Mouse (Mus musculus): ENCODE data around the gene Wbp1. TPM values are rescaled to one million over a fixed set of nuclear protein-coding genes. Genes with fewer than 3 reads are reported as not detected.

Wbp1 gene
- polyA plus RNA-seq, 1 experiment from 2014 or later: 157 TPM

DNA sequence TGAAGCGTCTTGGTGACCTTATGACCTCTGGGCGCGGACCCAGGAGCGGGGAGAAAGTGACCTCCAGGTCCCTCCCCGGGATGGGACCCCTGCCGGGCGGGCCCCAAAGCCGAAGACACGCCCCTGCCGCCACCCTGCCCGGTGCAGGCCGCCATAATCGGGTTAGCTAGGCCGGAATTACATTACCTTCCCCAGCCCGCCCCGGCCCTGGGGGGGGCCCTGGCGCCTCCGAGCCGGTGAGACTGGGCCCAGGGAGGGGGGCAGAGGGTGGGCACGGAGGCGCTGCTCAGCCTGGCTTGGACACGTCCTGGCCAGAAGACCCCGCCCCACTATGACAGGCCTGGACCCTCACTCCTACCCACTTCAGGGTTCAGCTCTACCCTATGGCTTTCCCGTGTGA is 50.1 kb downstream of the Wbp1 start:
- no peak for DNase-seq
- no peak for ATAC-seq (ENCODE audit: low FRiP score, low TSS enrichment)
- 2% methylated on average over 23 of the region's 24 CpGs for WGBS

DNA sequence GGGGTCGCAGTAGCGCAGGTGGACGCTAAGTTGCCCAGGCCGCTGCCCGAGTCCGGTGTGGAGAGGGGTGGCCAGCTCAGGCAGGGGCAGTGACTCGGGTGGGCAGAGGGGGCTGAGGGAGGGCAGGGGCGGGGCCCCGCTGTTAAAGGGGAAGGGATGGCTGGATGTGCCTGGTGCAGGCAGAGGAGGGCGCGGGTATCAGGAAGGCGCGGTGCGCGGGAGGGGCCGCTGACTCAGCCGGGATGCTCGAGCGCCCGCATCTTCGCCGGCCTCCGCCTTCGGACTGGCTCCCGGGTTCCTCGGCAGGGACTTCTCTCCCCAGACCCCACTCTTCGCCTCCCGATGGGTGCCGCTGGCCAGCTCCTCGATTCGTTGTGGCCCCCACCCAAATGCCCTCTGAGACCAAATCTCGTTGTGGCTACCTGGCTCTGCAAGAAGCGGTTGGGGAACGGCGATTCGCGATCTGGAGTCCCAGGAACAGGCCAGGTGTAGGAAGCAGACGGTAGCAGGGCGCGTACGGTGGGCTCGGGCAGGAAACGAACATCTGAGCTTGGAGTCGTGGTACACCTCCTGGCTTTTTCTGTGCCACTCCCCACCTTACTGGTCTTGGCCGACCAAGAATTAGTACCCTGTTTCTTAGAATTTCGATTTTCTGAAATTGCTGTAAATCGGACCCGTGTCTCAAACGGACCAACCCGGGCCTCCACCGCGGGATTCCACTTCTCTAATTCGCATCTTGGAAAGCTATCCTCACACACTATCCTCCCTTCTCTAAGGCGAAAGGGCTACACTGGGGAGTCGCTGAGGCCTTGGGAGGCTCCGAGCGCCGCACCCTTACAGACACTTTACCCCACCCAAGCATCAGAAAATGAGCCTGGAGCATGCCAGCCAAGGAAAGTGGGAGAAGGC is 50.8 kb downstream of the Wbp1 start:
- ATAC-seq (ENCODE audit: low FRiP score, low TSS enrichment) (0 out of 2 replicates have a peak, but pooled peaks have one; percentile 24), DNase-seq (peak; percentile 46)
- no peaks in the 10 kb centered on the region for H3K36me3 ChIP-seq (ENCODE audit: control insufficient read depth, insufficient read depth, low read length)
- 0 out of 2 replicates have a peak, but pooled peaks cover 3% of the 10 kb centered on the region for H3K4me1 ChIP-seq (ENCODE audit: control insufficient read depth, insufficient read depth, low read length)
- H3K27me3 ChIP-seq (ENCODE audit: control insufficient read depth, insufficient read depth, low read length): peaks cover 93% of the 10 kb centered on the region
- under 1% methylated on average over 53 of the region's 58 CpGs for WGBS
- no peaks in the 10 kb centered on the region for H3K9me3 ChIP-seq (ENCODE audit: control insufficient read depth, low read length)
- 0 out of 2 replicates have a peak overlapping the region, but pooled peaks have one; percentile 10 for H3K4me2 ChIP-seq (ENCODE audit: low read length)
- H3K9ac ChIP-seq (replicated peaks; ENCODE audit: low read length): no peak overlapping the region
- no peak overlapping the region for H3K4me3 ChIP-seq (replicated peaks; ENCODE audit: low read depth, low read length)
- H3K27ac ChIP-seq (replicated peaks; ENCODE audit: low read depth, low read length): no peak overlapping the region

More for the DNA sequence above, 50.1 kb downstream of the Wbp1 start:
- Histone ChIP-seq H3K9ac (replicated peaks; ENCODE audit: low read length) (no peak overlapping the region), H3K9me3 (ENCODE audit: control insufficient read depth, low read length) (no peaks in the 10 kb centered on the region), H3K27me3 (ENCODE audit: control insufficient read depth, insufficient read depth, low read length) (peaks cover 94% of the 10 kb centered on the region), H3K4me1 (ENCODE audit: control insufficient read depth, insufficient read depth, low read length) (0 out of 2 replicates have a peak, but pooled peaks cover 3% of the 10 kb centered on the region), H3K36me3 (ENCODE audit: control insufficient read depth, insufficient read depth, low read length) (no peaks in the 10 kb centered on the region), H3K4me3 (replicated peaks; ENCODE audit: low read depth, low read length) (no peak overlapping the region), H3K27ac (replicated peaks; ENCODE audit: low read depth, low read length) (no peak overlapping the region), H3K4me2 (ENCODE audit: low read length) (no peak overlapping the region)

DNA sequence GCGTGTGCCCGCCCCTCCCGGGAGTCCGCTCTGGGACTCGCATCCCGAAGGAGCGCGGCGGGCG is 51.3 kb downstream of the Wbp1 start, which contains the start of gene Tlx2:
Gene Tlx2, minus strand, starts transcription at position 47 of the 64 bp plus-strand sequence.
- 0 out of 2 replicates have a peak within 1 kb of the TSS, but pooled peaks have one; percentile 10 for H3K4me2 ChIP-seq (ENCODE audit: low read length)
- H3K4me1 ChIP-seq (ENCODE audit: control insufficient read depth, insufficient read depth, low read length): 0 out of 2 replicates have a peak, but pooled peaks cover 3% of the 10 kb centered on the region
- WGBS: under 1% methylated on average over 10 of the region's 10 CpGs
- H3K9ac ChIP-seq (replicated peaks; ENCODE audit: low read length): no peak within 1 kb of the TSS
- H3K9me3 ChIP-seq (ENCODE audit: control insufficient read depth, low read length): no peaks in the 10 kb centered on the region
- H3K27me3 ChIP-seq (ENCODE audit: control insufficient read depth, insufficient read depth, low read length): peaks cover 93% of the 10 kb centered on the region
- ATAC-seq (ENCODE audit: low FRiP score, low TSS enrichment) (no peak), DNase-seq (no peak)
- H3K36me3 ChIP-seq (ENCODE audit: control insufficient read depth, insufficient read depth, low read length): no peaks in the 10 kb centered on the region
- H3K27ac ChIP-seq (replicated peaks; ENCODE audit: low read depth, low read length): no peak within 1 kb of the TSS
- H3K4me3 ChIP-seq (replicated peaks; ENCODE audit: low read depth, low read length): no peak within 1 kb of the TSS; the same call in 1 of the 2 replicates

DNA sequence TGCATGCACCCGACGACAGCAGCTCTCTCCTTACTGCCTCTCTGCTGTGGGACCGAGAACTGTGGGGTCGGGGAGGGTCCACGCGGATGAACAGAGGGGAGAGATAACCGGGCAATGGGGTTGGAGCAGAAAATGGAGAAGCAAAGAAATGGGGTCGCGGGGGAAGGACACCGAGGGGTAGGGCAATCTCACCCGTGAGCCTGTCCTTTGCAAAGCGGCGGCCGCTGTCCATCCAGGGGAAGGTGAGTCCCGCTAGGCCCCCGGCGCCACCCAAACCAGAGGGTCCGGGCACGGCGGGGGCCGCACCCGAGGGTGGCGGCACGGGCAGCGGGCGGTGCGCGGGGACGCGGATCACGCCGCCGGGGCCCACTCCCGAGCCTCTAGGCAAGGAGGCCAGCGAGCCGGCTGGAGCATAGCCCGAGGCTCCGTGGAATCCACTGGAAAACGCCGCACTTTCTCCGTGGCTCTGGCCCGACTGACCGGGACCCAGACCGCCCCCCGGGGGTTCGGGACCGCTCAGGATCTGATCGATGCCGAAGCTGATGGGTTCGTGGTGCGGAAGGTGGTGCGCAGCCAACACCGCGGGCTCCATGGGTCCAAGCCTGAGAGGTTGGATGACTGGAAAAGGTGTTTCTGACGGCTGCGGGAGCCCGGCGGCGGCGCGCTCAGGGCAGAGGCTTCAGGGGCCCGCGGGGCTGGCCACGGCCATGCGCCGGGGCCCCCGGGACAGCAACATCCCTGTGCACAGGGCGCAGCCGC is 51.7 kb downstream of the Wbp1 start:
- peaks cover 93% of the 10 kb centered on the region for H3K27me3 ChIP-seq (ENCODE audit: control insufficient read depth, insufficient read depth, low read length)
- under 1% methylated on average over 68 of the region's 69 CpGs for WGBS
- no peak for DNase-seq
- H3K4me2 ChIP-seq (ENCODE audit: low read length): 0 out of 2 replicates have a peak overlapping the region, but pooled peaks have one; percentile 10
- no peak overlapping the region for H3K9ac ChIP-seq (replicated peaks; ENCODE audit: low read length)
- H3K36me3 ChIP-seq (ENCODE audit: control insufficient read depth, insufficient read depth, low read length): no peaks in the 10 kb centered on the region
- H3K27ac ChIP-seq (replicated peaks; ENCODE audit: low read depth, low read length): no peak overlapping the region
- ATAC-seq (ENCODE audit: low FRiP score, low TSS enrichment): no peak
- no peak overlapping the region for H3K4me3 ChIP-seq (replicated peaks; ENCODE audit: low read depth, low read length)
- H3K4me1 ChIP-seq (ENCODE audit: control insufficient read depth, insufficient read depth, low read length): 0 out of 2 replicates have a peak, but pooled peaks cover 3% of the 10 kb centered on the region
- H3K9me3 ChIP-seq (ENCODE audit: control insufficient read depth, low read length): no peaks in the 10 kb centered on the region

MicroRNAs encoded within 50 kb of the gene (microRNA counts, 519-probe panel; counts per million panel counts)
- not detected for microRNA mmu-miR-3470a+mmu-miR-3470b

Small RNA genes lying within 50 kb of the gene (microRNA-seq; reads per million reads assigned to microRNA genes)
- not detected for gene Mir3470a

Other genes with a start within 250 kb of the Wbp1 start
- 11.3 and 11.5 TPM in 2 replicates for gene Sema4f, start 181.8 kb downstream of the Wbp1 start, polyA plus RNA-seq (2014; fragmentation: Nextera tagmentation; extraction: Ambion mirVana)
- gene M1ap, start 174.7 kb downstream of the Wbp1 start, polyA plus RNA-seq (2014; fragmentation: Nextera tagmentation; extraction: Ambion mirVana): 0.28 TPM in 1 of 2 replicates, not detected in the other
- 1.7 TPM in 2 replicates for gene Dok1, start 88.1 kb downstream of the Wbp1 start, polyA plus RNA-seq (2014; fragmentation: Nextera tagmentation; extraction: Ambion mirVana)
- 3.1 and 5.5 TPM in 2 replicates for gene Loxl3, start 87.4 kb downstream of the Wbp1 start, polyA plus RNA-seq (2014; fragmentation: Nextera tagmentation; extraction: Ambion mirVana)
- gene Aup1, start 67.0 kb downstream of the Wbp1 start, polyA plus RNA-seq (2014; fragmentation: Nextera tagmentation; extraction: Ambion mirVana): 111 and 145 TPM in 2 replicates
- 38.5 and 53.1 TPM in 2 replicates for gene Htra2, start 66.3 kb downstream of the Wbp1 start, polyA plus RNA-seq (2014; fragmentation: Nextera tagmentation; extraction: Ambion mirVana)
- gene Dqx1, start 63.7 kb downstream of the Wbp1 start, polyA plus RNA-seq (2014; fragmentation: Nextera tagmentation; extraction: Ambion mirVana): 0.53 and 0.68 TPM in 2 replicates
- gene Tlx2, start 51.3 kb downstream of the Wbp1 start, polyA plus RNA-seq (2014; fragmentation: Nextera tagmentation; extraction: Ambion mirVana): not detected in 2 replicates
- gene Pcgf1, start 43.7 kb downstream of the Wbp1 start, polyA plus RNA-seq (2014; fragmentation: Nextera tagmentation; extraction: Ambion mirVana): 43.5 and 58.8 TPM in 2 replicates
- not detected in 2 replicates for gene Lbx2, start 35.2 kb downstream of the Wbp1 start, polyA plus RNA-seq (2014; fragmentation: Nextera tagmentation; extraction: Ambion mirVana)
- 4.2 and 6.2 TPM in 2 replicates for gene Ccdc142, start 20.0 kb downstream of the Wbp1 start, polyA plus RNA-seq (2014; fragmentation: Nextera tagmentation; extraction: Ambion mirVana)
- gene Gm42688, start 19.9 kb downstream of the Wbp1 start, polyA plus RNA-seq (2014; fragmentation: Nextera tagmentation; extraction: Ambion mirVana): 4.3 and 4.8 TPM in 2 replicates
- gene Mrpl53, start 12.5 kb downstream of the Wbp1 start, polyA plus RNA-seq (2014; fragmentation: Nextera tagmentation; extraction: Ambion mirVana): 120 and 139 TPM in 2 replicates
- gene Mogs, start 6.1 kb downstream of the Wbp1 start, polyA plus RNA-seq (2014; fragmentation: Nextera tagmentation; extraction: Ambion mirVana): 22.4 and 22.6 TPM in 2 replicates
- 13.1 and 14.2 TPM in 2 replicates for gene Ino80b, start 3.9 kb upstream of the Wbp1 start, polyA plus RNA-seq (2014; fragmentation: Nextera tagmentation; extraction: Ambion mirVana)
- gene Rtkn, start 13.9 kb upstream of the Wbp1 start, polyA plus RNA-seq (2014; fragmentation: Nextera tagmentation; extraction: Ambion mirVana): 5.0 and 8.8 TPM in 2 replicates
- gene Wdr54, start 34.8 kb upstream of the Wbp1 start, polyA plus RNA-seq (2014; fragmentation: Nextera tagmentation; extraction: Ambion mirVana): 19.4 and 30.3 TPM in 2 replicates
- 5.9 and 7.1 TPM in 2 replicates for gene 1700003E16Rik, start 34.8 kb upstream of the Wbp1 start, polyA plus RNA-seq (2014; fragmentation: Nextera tagmentation; extraction: Ambion mirVana)
- 134 and 135 TPM in 2 replicates for gene Dctn1, start 44.4 kb upstream of the Wbp1 start, polyA plus RNA-seq (2014; fragmentation: Nextera tagmentation; extraction: Ambion mirVana)
- gene Slc4a5, start 98.3 kb upstream of the Wbp1 start, polyA plus RNA-seq (2014; fragmentation: Nextera tagmentation; extraction: Ambion mirVana): 0.27 and 0.55 TPM in 2 replicates
- 27.0 and 31.3 TPM in 2 replicates for gene Mthfd2, start 204.3 kb upstream of the Wbp1 start, polyA plus RNA-seq (2014; fragmentation: Nextera tagmentation; extraction: Ambion mirVana)
- gene Mob1a, start 204.5 kb upstream of the Wbp1 start, polyA plus RNA-seq (2014; fragmentation: Nextera tagmentation; extraction: Ambion mirVana): 14.7 and 32.5 TPM in 2 replicates
- gene Bola3, start 227.6 kb upstream of the Wbp1 start, polyA plus RNA-seq (2014; fragmentation: Nextera tagmentation; extraction: Ambion mirVana): 54.5 and 61.1 TPM in 2 replicates